Mouse (Mus musculus) myocyte (in vitro differentiated cells): ENCODE results near the gene Vezf1.

ENCODE experiments used
- CEBPB ChIP-seq: IDR thresholded peaks from 2 replicates; pipeline ENCODE4 v1.6.1; 2011; ENCODE audit warnings: mild to moderate bottlenecking, moderate library complexity; ENCODE audit not compliant: poor library complexity, insufficient read depth, severe bottlenecking
- MAX ChIP-seq: IDR thresholded peaks from one replicate; pipeline ENCODE4 v1.6.1; 2011; ENCODE audit warnings: low read depth, mild to moderate bottlenecking, control low read depth
- MYOD1 ChIP-seq, 3 experiments: IDR thresholded peaks; one replicate each; pipeline ENCODE4 v1.6.1; 2011; ENCODE audit warnings: control low read depth in 2 of 3, low read depth in 2 of 3, mild to moderate bottlenecking in 2 of 3, moderate library complexity in 1 of 3; ENCODE audit not compliant: insufficient read length in 2 of 3, control insufficient read depth in 1 of 3
- MYOG ChIP-seq, 3 experiments: IDR thresholded peaks; one replicate each; pipeline ENCODE4 v1.6.1; 2011; ENCODE audit warnings: control low read depth in 2 of 3, low read depth in 2 of 3, mild to moderate bottlenecking in 2 of 3; ENCODE audit not compliant: insufficient read length in 2 of 3, control insufficient read depth in 1 of 3, insufficient read depth in 1 of 3
- POLR2A ChIP-seq: IDR thresholded peaks from one replicate; pipeline ENCODE4 v1.6.1; 2011; ENCODE audit warnings: low read depth, mild to moderate bottlenecking, control low read depth, moderate library complexity; ENCODE audit not compliant: insufficient read length
- TCF12 ChIP-seq: IDR thresholded peaks from one replicate; pipeline ENCODE4 v1.6.1; 2011; ENCODE audit warnings: mild to moderate bottlenecking, control low read depth; ENCODE audit not compliant: poor library complexity, insufficient read depth, severe bottlenecking
- TCF3 ChIP-seq: IDR thresholded peaks from one replicate; pipeline ENCODE4 v1.6.1; 2011; ENCODE audit warnings: low read depth, control low read depth; ENCODE audit not compliant: insufficient read length

DNA sequence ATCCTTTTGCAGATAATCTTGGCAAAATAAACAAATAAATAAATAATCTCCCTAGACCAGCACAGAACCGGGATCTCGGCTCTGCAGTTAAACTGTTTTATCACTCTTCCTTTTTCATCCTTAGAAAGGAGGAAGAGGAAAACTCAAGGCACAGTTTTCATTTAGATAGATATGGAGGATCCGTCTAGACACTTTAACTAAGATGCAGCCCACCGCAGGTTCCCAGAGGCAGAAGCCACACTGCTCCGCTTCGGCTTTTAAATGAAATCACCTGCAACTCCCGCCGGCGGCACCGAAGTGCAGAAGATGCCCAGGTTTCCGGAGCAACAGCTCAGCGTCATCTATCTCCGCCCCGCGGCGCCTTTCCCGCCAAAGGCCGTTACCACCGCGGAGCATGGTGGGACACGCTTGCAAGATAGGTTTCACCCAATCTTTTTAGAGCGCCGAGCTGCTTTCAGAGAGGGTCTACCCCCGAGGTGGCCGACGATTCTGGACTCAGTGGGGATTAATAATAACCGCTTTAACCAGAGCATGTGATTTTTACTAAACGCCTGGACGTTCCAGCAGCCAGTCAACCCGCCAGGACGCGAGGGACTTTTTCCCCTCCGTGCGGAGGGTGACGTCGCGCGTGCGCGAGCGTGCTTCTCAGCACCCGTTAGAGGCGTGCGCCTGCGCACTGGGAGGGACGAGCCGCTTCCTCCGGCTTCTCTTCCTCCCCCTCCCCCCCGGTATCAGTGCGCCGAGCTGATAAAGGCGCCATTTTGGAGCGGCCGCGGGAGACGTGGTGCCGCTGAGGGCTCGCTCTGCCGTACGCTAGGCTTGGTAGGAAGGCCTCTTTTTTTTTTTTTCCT lies 20.9 kb upstream of the Vezf1 start, which contains the start of gene Srsf1:
- peak; percentile 78 for TF ChIP-seq POLR2A
- no peak for TF ChIP-seq TCF3
- TF ChIP-seq TCF12 = no peak
- TF ChIP-seq MYOG (IDR thresholded peaks at IDR 0.05; ENCODE audit: control insufficient read depth in 1 of 3, insufficient read depth in 1 of 3, insufficient read length in 2 of 3, low read depth in 2 of 3) = peak in 1 of 3 experiments; percentile 34
- peak; percentile 6 for TF ChIP-seq MAX
- no peak for TF ChIP-seq MYOD1 (IDR thresholded peaks at IDR 0.05; ENCODE audit: control insufficient read depth in 1 of 3, insufficient read length in 2 of 3, low read depth in 2 of 3)
- TF ChIP-seq CEBPB = peak; percentile 61; the same call in 1 of the 2 replicates
